Mouse (Mus musculus): ENCODE measurements around the gene Dus3l.
A peak's percentile ranks its signal among the peaks of the same experiment; 100 is the strongest.

Dus3l gene

DNA sequence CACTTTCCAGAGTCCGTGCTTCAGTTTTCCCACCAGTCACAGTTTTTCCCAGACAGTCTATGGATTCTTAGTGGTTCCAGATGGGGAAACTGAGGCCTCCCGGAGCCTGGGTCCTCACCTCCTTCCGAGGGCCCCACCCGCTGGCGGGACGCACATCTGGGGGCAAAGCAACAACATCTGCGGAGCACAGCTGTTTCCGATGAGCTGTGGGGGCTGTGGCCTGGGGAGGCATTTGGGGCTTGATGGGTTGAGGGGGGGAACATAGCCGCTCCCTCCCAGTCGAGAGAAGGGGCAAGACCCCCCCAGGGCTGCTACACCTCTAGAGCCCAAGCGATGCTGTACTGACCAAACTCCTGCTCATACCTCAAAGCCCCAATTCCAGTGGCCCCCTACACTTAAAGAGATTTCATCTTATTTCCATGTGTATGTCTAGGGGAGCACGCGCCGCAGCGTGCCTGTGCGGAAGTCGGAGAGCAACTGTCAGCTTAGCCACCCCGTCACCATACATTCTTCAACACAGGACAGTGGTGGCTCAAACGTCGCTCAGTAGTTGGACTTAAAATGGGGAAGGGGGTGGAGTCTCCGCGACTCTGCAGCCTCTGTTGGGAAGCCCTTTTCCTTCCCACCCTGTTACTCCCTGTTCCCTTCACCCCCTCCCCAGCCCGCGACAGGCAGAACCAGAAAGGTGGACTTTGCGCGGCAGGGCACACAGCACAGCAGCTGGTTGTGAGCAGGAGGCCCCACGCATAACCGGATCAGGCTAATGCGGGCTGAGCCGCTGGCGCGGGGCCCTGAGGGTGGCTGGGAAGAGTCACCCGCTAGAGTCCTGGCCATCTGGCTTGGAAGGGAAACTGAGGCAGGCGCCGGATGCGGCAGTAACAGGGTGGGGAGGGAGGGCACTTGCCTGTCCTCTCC lies 10.0 kb upstream of the Dus3l start:
- DNase-seq (ENCODE audit: low read depth, low spot score): no peak

DNA sequence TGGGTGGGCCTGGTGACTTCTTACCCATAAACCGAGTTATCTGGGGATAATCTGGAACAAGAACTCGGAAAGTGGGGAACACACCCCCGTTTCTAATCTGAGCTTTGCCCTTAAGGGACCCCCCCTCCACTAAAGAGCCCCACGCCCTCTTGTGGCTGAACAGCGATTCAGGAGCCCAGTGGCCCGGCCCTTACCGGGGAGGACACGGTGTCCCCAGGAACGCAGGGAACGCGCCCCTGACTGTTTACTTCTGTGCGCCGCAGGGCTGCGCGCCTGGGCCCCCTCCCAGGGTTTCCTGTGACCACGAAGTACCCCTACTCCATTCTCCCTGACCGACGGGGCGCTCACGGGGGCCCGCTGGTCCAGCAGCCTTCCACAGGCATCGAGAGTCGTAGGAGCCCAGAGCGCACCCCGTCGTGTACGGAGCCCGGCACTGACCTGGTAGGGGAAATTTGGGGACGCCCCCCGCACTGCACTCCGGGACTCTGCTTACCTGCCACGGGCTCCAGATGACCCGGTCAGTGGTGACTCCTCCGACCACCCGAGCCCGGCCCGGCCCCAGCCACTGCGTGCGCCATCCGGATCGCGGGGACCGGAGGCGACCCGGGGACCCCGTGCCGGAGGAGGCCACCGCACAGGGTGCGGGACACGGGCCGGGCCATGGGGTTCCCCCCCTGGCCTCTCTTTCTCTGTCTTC lies 7.7 kb upstream of the Dus3l start:
- DNase-seq (ENCODE audit: low read depth, low spot score): no peak

DNA sequence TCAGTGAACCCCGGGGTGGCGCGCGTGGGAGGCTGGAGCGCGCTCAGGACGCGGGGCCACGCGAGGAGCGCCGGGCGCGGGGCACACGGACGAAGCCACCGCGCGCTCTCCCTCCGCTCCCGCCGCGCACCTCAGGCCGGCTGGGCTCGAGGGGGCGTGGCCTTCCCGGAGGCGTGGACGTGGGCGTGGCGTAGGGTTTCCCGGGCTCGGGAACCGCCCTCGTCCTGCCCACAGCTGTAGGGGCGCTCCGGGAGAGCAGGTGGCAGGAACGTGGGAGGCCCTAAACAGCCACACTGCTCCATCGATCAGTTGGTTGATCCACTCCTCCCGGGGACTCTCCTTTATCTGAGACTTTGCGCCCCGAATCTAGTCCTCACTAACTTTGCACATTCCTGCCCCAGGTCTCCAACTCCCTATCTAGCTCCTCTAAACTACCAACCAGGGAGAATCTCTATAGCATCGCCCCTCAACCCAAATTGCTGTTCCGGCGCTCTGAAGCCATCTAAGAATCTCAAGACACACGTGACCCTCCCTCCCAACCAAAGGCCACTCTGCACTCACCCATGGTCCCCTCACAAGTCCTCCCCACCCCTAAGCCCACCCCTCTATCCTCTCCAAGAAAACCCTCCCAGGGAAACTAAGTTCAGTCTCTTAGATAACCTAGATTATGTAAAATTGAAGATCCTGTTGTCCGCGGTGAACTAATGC lies 7.0 kb upstream of the Dus3l start, which contains the start of gene Nrtn:
TSS of gene Nrtn (minus strand) at position 115 of the 708 bp plus-strand sequence.
- DNase-seq (ENCODE audit: low read depth, low spot score): peak; percentile 79

DNA sequence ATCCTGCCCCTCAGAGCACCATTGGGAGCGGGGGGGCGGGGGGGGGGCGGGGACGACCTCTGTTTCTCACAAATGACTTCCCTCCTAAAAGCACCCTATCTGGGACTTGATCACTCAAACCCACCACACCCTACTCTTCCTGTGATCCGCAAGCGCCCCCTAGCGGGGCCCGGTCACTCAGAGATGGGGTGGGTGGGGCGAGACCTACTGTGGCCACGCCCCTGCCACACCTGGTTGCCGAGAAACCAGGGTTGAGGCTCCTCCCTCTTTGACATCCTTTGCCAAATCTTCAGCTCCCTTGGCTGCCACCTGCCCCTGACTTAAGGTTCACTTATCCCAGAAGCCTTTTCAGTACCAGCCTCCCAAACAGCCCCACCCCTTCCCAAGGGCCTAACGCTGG lies 6.4 kb upstream of the Dus3l start:
- peak; percentile 71 for DNase-seq (ENCODE audit: low read depth, low spot score)

DNA sequence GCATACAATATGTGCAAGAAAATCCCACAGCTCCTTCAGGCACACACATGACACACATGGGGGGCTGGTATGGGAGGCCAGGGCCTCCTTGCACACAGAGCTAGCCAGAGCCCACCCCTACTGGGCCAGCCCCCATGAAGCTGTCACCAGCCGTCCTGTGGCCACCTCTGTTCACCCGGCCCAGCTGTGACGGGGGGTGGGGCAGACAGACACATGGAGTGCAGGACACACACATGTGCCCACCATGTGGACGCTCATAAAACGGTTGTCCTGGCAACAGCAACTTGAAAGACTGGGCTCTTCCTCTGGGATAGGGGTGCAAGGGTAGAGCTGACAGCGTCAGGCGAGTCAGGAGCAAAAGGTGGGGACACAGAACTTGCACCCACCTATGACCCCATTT lies 5.3 kb upstream of the Dus3l start:
- no peak for DNase-seq (ENCODE audit: low read depth, low spot score)

DNA sequence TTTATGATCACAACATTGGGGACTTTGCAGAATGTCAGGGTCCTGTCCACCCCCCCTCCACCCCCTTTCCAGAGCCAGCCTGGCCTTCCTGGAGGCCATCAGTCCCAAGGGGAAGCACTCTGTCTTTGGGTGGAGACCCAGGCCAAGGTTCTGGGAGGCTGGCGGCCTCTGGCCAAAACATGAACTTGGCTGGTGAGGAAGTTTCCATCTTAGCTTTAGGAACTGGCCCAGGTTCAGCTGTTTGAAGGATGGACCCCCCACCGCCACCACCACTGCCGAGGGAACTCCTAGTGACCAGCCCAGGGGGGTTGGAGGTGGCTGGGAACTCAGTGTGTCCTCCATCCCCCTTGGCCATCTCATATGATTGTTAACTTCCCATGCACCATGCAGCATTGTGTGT lies 3.5 kb upstream of the Dus3l start:
- no peak for DNase-seq (ENCODE audit: low read depth, low spot score)

DNA sequence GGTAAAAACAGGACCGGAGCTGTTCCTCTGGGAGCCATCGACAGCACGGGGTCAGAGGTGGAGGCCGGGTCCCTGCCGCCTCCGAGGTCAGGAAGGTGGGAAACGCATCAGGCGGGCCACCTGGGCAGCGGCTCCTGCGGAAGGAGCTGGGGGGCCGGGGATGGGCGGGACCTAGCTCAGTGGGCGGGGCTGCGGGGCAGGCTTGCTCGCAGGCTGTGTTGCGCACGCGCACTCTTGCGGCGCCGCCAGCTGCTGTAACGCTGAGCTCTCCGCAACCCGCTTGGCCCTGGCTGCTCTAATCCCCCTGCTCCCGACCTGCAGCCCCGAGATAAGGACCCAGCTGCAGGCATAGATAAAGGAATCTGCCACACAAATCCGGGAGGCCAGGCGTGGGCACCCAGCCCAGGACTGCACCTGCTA lies 2.6 kb upstream of the Dus3l start:
- DNase-seq (ENCODE audit: low read depth, low spot score): peak; percentile 86

DNA sequence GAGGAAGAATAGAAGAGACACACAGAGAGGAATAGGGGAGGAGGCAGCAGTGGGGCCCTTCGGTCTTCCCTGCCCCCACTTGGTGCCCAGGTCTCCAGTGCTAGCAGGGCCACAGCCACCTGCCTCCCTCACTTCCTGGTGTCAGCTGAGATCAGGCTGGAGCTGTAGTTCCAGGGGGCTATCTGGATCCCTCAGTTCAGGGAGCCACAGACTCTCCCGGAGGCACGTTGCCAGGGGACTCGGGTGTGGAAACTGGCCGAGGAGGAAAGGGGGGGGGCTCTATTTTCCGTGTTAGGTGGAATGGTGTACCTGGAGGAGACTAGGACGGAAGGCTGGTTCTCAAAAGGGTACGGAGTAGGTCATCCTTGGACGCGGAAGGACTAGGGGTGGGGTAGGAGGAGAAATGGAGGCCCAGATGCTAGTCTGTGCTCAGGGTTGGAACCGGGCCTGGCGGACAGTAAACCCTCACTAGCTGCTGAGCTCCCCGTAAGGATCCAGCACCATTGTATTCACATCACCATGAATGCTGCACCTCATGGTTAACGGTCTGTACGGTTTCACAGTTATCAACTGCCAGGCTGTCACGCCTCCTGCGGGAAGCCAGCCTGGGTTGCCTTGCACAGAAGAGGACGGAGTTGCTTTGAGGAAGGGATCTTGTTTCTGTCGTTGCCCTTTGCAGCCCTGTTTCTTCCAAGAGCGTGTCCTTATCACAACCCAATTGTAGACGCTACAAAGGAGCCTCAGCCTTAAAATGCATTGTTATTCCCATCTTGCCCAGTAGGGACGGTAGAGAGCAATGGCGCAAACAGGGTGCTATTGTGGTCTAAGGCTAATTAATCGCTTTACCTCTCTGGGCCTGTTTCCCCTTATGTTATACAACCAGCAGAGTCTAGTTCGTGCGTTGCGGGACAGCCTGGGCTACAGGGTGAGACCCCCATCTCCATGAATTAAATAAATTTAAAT lies 1.5 kb upstream of the Dus3l start:
- DNase-seq (ENCODE audit: low read depth, low spot score): peak; percentile 85

DNA sequence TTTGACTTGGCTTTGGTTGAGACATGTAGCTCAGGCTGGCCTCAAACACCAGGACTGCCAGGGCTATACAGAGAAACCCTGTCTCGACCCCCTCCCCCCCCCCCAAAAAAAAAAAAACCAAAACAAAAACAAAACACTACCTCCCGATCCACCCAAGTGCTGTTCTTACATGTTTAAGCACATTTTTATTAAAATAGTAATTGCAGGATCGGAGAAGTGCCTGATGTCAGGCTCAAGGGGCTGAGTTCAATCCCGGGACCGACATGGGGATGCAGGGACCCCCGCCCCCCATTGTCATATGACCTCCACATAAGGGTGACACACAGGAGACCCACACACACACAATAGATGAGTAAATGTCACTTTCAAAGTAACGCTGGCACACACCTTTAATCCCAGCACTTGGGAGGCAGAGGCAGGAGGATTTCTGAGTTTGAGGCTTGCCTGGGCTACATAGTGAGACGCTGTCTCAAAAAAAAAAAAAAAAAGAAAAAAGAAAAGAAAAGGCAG lies 761 bp upstream of the Dus3l start:
- no peak for DNase-seq (ENCODE audit: low read depth, low spot score)

DNA sequence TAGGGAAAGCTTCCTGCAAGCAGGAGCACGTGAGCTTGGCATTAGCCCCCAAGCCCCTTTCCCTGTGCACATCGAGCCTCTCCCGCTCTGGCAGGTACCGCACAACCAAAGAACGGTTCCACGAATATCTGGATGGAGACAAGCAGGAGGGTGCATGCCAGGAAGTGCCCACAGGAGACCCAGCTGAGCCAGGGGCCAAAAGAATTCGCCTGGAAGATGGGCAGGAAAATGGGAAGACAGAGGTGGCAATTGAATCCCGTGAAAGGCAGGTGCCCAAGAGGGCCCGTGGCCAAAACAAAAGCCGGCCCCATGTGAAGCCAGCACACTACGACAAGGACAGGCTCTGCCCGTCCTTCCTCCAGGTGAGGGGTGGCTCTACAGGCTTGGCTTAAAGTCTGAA lies 874 bp downstream of the Dus3l start:
- DNase-seq (ENCODE audit: low read depth, low spot score): no peak

DNA sequence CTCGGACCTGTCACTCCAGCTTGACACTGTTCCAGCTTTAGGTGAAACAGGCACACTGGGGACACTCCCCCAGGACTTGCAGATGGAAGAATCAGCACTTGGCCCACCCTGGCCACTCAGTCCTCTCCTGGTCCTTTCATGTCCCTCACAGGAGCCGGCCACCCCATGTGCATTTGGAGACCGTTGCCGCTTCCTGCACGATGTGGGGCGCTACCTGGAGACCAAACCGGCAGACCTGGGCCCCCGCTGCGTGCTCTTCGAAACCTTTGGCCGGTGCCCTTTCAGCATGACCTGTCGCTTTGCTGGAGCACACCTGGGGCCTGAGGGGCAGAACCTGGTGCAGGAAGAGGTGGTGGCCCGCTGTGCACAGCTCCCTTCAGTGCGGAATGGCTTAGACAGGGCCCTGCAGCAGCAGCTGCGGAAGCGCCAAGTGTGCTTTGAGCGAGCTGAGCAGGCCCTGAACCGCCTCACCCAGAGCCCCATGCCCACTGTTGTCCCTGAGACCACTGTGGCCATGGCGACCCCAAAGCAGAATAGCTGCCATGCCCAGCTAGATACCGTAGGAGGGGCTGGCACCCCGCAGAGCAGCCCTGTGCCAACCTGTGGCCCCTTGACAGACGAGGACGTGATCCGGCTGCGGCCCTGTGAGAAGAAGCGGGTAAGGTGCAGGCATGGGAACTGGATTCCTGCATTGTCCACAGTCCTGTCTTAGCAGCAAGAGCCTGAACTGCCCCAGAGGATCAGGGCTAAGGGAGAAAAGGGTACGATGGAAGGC lies 2.3 kb downstream of the Dus3l start:
- no peak for DNase-seq (ENCODE audit: low read depth, low spot score)

DNA sequence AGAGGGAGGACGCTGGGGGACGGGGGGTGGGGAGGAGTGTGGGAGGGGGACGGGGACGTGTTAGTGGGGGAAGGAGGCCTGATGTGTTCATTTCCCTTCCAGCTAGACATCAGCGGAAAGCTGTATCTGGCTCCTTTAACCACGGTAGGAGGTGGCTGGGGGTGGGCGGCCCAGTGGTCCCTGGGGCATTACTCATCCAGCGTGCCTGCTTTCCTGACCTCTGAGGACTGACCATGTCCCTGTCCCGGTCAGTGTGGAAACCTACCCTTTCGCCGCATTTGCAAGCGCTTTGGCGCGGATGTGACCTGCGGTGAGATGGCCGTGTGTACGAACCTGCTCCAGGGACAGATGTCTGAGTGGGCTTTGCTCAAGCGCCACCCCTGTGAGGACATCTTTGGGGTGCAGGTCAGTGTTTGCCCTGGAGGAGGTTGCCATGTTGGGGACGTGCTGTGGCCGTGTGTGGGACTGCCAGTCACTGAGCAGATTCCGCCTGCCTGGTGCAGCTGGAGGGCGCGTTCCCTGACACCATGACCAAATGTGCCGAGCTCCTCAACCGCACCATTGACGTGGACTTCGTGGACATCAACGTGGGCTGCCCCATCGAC lies 3.1 kb downstream of the Dus3l start:
- DNase-seq (ENCODE audit: low read depth, low spot score): no peak

DNA sequence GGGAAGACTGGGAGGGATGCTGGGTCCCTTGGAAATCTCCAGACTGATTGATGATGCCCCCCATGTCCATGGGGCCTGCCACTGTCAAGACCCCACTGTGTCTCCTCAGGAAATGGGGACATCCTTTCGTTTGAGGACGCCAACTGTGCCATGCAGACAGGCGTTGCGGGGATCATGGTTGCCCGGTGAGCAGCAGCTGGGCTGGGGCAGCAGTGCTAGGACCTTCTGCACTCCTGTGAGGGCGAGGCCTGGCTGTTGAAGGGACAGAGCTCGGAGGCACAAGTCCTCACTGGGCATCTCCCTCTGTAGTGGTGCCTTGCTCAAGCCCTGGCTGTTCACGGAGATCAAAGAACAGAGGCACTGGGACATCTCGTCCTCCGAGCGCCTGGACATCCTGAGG lies 4.4 kb downstream of the Dus3l start:
- DNase-seq (ENCODE audit: low read depth, low spot score): no peak

DNA sequence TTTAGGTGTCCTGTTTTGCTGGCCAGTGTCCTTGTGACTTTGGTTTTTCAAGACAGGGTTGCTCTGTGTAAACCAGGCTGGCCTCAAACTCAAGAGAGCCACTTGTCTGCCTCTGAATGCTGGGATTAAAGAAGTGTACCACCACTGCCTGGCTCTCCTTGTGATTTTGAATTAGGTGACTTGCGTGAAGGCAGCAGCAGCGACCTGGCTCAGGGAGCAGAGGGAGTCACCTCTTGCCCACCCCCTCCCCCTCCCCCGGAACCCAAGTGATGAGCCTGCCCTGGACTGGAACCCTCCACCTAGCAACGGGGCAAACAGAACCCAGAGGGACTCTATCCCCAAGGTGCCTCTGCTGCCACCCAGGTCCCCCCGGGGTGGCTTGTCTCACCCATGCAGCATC lies 5.4 kb downstream of the Dus3l start, which contains the start of gene Prr22:
TSS of gene Prr22 (plus strand) at position 301 of the 400 bp plus-strand sequence.
- no peak for DNase-seq (ENCODE audit: low read depth, low spot score)

DNA sequence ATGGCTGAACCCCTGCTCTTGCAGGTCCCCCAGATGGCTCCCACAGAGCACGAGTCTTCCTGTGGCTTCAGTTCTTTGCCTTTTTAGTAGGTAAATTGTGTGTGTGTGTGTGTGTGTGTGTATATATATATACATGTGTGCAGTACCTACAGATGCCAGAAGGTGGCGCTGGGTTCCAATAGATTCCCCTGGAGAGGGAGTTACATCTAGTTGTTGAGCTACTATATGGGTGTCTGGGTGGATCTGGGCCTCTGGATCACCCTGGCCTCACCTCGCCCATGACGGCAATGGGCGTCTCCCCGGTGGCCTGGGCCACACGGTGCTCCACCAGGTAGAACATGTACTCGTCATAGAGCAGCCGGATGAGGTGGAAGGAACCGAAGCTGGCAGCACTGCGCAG lies 13.0 kb downstream of the Dus3l start:
- no peak for DNase-seq (ENCODE audit: low read depth, low spot score)

DNA sequence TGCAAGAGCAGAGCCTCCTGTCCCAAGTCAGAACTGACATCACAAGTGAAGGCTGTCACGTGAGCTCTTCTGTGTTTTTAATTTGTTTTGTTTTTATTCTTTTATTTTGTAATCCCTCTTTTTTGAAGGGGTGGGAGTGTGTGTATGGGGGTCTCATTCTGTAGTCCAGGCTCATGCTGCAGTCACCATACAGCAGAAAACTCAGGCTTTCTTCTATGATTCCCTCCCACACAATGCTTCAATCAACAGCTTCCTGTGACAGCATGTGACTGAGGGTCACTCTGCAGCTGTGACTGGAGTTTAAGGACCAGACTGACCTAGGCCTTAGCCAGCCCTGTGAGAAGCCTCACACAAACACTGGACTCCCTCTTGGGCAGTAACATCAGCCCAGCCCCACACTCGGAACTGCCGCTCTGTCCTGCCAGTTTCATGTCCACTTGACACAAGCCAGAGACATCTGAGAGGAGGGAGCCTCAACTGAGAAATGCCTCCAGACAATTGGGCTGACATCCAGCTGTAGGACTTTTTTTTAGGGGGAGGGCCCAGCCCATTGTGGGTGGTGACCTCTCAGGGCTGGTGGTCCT lies 14.3 kb downstream of the Dus3l start:
- DNase-seq (ENCODE audit: low read depth, low spot score): no peak

DNA sequence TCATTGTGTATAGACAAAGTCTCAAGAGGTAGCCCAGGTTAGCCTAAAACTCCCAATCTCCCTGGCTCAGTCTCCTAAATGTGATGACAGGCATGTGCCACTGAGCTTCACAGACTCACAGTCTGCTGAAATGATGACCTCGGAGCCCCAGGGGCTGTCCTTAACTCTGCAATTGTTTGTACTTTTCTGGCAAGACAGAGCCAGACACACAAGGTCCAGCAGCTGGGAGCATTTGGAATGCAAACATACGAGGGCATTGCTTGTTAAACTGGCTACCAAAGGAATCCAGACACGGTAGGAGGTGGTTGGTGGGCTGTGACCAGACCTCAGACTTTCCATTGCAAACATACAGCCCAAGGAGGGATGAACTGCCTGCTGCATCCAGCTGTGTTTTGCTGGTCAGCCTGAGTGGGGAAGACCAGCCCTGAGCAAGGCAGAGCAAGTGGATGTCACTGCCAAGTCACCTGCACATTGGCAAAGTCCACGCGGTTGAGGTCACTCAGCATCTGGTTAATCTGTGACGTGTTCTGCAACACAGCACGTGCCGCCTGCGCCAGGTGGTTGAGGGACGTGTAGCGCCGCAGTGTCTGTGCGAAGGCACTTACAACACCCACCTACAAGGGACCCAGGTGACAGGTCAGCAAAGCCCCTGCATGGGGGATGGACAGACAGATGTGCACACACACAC lies 15.9 kb downstream of the Dus3l start:
- no peak for DNase-seq (ENCODE audit: low read depth, low spot score)

DNA sequence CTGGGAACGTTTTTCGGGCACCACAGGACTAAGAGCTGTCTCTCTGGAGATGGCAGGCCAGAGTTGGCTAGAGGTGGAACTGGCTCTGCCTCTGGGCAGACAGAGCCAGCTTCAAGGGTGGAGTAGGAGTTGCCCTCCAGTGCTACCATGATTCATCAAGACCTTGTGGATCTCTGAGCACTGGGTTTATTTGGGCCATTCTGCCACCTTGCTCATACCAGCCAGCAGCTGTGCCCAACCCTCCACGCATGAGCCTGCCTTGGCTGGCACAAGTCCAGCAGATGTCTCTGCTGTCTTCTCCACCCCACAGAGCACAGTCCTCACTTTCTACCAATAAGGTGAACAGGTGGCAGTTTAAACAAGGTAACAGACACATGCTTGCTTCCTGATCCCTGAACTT lies 24.3 kb downstream of the Dus3l start:
- no peak for DNase-seq (ENCODE audit: low read depth, low spot score)

DNA sequence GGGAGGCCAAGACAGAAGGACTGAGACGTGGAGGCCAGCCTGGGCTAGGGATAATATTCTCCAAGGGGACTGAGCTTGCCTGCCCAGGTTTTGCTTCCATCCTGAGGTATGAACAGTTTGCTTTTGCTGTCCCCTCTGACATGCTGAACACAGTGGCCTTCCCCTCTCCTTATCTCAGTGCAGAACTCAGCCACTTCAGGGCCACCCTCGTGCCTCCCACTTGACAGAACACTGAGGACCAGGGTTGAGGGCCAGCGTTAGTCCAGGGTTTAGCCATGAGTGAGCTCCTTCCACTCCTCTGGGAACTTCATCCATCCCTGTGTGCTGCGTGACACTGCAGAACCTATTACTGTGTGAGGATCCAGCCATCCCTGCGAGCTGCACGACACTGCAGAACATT lies 24.7 kb downstream of the Dus3l start:
- DNase-seq (ENCODE audit: low read depth, low spot score): no peak

Measured in c-Kit-negative CD71-positive TER-119-positive erythroid progenitor cells, embryonic 14.5 days (primary cell).